Mouse (Mus musculus) lung, embryonic 15.5 days (tissue): ENCODE data around the gene Inafm1. TPM values are rescaled to one million over a fixed set of nuclear protein-coding genes. Genes with fewer than 3 reads are reported as not detected.

Experiments used
- ATAC-seq: fragments of 200-750 bp; cut with Nextera tagmentation; 2 replicates; pipeline ENCODE4 v1.8.0; 2017; ENCODE audit warnings: moderate number of reproducible peaks, borderline replicate concordance; ENCODE audit not compliant: low FRiP score, low TSS enrichment; ENCODE audit errors: extremely low read depth
- H3K27ac ChIP-seq: fragments of 300-500 bp; sonication (generic); 2 replicates; pipeline ENCODE4 v1.5.1; 2015; ENCODE audit warnings: moderate library complexity, mild to moderate bottlenecking, inconsistent platforms
- H3K27me3 ChIP-seq: fragments of 300-500 bp; sonication (generic); 2 replicates; pipeline ENCODE4 v1.6.1; 2015; ENCODE audit warnings: inconsistent platforms
- H3K36me3 ChIP-seq: fragments of 300-500 bp; sonication (generic); 2 replicates; pipeline ENCODE4 v1.6.1; 2015; ENCODE audit warnings: inconsistent platforms
- H3K4me1 ChIP-seq: fragments of 300-500 bp; sonication (generic); 2 replicates; pipeline ENCODE4 v1.6.1; 2015; ENCODE audit warnings: inconsistent platforms
- H3K4me2 ChIP-seq: fragments of 300-500 bp; sonication (generic); 2 replicates; pipeline ENCODE4 v1.6.1; 2015; ENCODE audit warnings: inconsistent platforms, mild to moderate bottlenecking, moderate library complexity
- H3K4me3 ChIP-seq: fragments of 300-500 bp; sonication (generic); 2 replicates; pipeline ENCODE4 v1.5.1; 2015; ENCODE audit warnings: mild to moderate bottlenecking, inconsistent platforms
- H3K9ac ChIP-seq: fragments of 300-500 bp; sonication (generic); 2 replicates; pipeline ENCODE4 v1.6.1; 2015; ENCODE audit warnings: inconsistent platforms
- H3K9me3 ChIP-seq: fragments of 300-500 bp; sonication (generic); 2 replicates; pipeline ENCODE4 v1.6.1; 2016; ENCODE audit warnings: inconsistent platforms
- WGBS: fragments of 180-500 bp; shearing (Covaris S2); methylation state at CpG from one replicate; pipeline ENCODE4 v1.1.7; 2015; 5-methylcytosine and 5-hydroxymethylcytosine counted together
- polyA plus RNA-seq: library from polyadenylated mRNA; unstranded; fragments of >200 nt; fragmentation: Nextera tagmentation; extraction: Ambion mirVana; gene quantifications from 2 replicates; pipeline ENCODE4 v1.2.1, GENCODE M21; 2015

The Inafm1 gene
- 14.7 and 16.4 TPM in 2 replicates for polyA plus RNA-seq

DNA sequence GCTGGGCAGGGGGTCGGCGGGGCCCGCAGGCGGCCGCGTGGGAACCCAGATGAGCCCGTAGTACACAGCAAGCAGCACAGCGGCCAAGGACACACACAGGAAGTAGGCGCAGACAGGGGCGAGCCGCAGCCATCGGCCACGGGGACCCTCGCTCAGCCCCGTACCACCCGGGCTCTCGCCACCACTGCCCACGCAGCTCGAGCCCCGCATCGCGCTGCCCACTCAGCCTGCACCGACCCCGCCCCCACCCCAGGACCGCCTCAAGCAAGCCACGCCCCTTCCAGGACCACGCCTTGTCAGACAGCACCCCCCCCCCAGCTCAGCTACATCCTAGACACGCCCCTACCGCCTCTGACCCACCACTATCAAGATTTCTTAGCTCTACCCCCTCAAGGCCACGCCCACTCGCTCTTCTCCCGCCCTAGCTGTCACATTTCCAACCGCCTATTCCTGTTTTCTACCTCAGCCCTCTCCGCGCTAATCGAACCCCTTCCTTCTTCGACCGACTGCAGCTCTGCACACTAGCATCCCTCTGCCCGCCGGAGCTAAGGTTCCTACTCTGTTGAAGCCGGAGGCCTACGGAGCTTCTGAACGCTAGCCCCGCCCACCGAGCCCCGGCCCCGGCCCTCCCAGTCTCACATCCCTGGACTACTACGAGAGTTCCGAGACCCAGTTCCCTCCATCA is at the start of gene Inafm1:
Gene Inafm1 (minus strand): TSS at position 537 of the 685 bp plus-strand sequence.
- Histone ChIP-seq H3K4me2 (peak within 1 kb of the TSS; percentile 95), H3K36me3 (peaks cover 32% of the 10 kb centered on the region), H3K4me1 (peaks cover 27% of the 10 kb centered on the region), H3K4me3 (peak within 1 kb of the TSS; percentile 83), H3K27me3 (no peaks in the 10 kb centered on the region), H3K27ac (peak within 1 kb of the TSS; percentile 94), H3K9ac (peak within 1 kb of the TSS; percentile 84), H3K9me3 (no peaks in the 10 kb centered on the region)
- WGBS = 3% methylated on average over 27 of the region's 49 CpGs
- ATAC-seq = peak; percentile 86

- no peaks in the 10 kb centered on the region for H3K27me3 ChIP-seq
- H3K27ac ChIP-seq = no peak overlapping the region
- H3K4me3 ChIP-seq = no peak overlapping the region
- no peaks in the 10 kb centered on the region for H3K9me3 ChIP-seq
- no peak overlapping the region for H3K4me2 ChIP-seq
- H3K36me3 ChIP-seq = no peaks in the 10 kb centered on the region
- no peak for ATAC-seq
- 83% methylated on average over 6 of the region's 6 CpGs for WGBS
- H3K4me1 ChIP-seq = 0 out of 2 replicates have a peak, but pooled peaks cover under 1% of the 10 kb centered on the region
- H3K9ac ChIP-seq = no peak overlapping the region
These were observed 47.1 kb upstream of the Inafm1 start for GRCm38 (mm10) chr7:16320479-16320878.

DNA sequence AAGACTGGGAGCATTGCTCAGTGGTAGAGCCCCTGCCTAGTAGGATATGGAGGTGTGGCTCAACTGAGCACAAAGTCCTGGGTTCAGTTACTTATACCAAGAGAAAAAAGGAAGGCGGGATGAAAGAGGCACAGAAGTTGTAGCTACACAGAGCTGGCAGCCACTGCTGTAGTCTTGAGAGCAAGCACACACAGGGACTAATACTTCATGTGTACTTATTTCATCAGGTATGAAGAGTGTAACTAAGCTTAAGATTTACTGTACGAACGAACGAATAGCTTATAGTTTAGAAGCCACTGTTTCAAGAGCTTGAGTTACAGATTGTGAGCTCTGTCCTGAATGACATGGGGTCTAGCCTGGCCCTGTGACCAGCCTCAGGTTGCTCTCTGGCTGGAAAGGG is 45.8 kb upstream of the Inafm1 start:
- no peak for ATAC-seq

DNA sequence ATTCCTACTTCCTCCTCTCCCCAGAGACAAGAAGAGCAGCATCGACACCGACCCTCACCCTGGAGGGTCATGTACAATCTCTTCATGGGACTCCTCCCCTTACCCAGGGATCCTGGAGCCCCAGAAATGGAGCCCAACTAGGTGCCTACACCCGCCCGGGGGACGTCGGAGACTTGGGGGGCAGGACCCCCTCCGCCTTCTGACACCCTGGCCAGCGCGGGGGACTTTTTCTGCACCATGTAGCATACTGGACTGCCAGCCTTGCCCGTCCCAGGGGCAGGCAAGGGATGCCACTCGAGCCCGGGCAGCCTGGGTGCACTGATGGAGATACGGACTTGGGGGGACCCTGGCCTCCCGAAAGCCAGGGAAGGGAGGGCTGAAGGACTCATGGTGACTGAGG is 43.7 kb upstream of the Inafm1 start:
- no peaks in the 10 kb centered on the region for H3K9me3 ChIP-seq
- no peak overlapping the region for H3K27ac ChIP-seq
- no peak overlapping the region for H3K9ac ChIP-seq
- no peak overlapping the region for H3K4me2 ChIP-seq
- WGBS = 78% methylated on average over 14 of the region's 14 CpGs
- no peak overlapping the region for H3K4me3 ChIP-seq
- H3K4me1 ChIP-seq = peaks cover 28% of the 10 kb centered on the region
- no peaks in the 10 kb centered on the region for H3K36me3 ChIP-seq
- no peaks in the 10 kb centered on the region for H3K27me3 ChIP-seq
- ATAC-seq = no peak

More for the DNA sequence above, 45.8 kb upstream of the Inafm1 start:
- Histone ChIP-seq H3K9ac (no peak overlapping the region), H3K4me1 (peaks cover 10% of the 10 kb centered on the region; the same call in 1 of the 2 replicates), H3K9me3 (no peaks in the 10 kb centered on the region), H3K27me3 (no peaks in the 10 kb centered on the region), H3K27ac (no peak overlapping the region; the same call in 1 of the 2 replicates), H3K36me3 (no peaks in the 10 kb centered on the region), H3K4me2 (no peak overlapping the region), H3K4me3 (no peak overlapping the region)
- 78% methylated on average over 4 of the region's 4 CpGs for WGBS

GRCm38 (mm10) chr7:16315222-16315759 is 41.9 kb upstream of the Inafm1 start:
- H3K4me2 ChIP-seq = no peak overlapping the region
- H3K4me3 ChIP-seq = no peak overlapping the region
- no peak overlapping the region for H3K9ac ChIP-seq
- H3K27me3 ChIP-seq = peaks cover 4% of the 10 kb centered on the region
- no peaks in the 10 kb centered on the region for H3K36me3 ChIP-seq
- H3K9me3 ChIP-seq = no peaks in the 10 kb centered on the region
- 47% methylated on average over 4 of the region's 4 CpGs for WGBS
- ATAC-seq = no peak
- no peak overlapping the region for H3K27ac ChIP-seq
- H3K4me1 ChIP-seq = peaks cover 45% of the 10 kb centered on the region

DNA sequence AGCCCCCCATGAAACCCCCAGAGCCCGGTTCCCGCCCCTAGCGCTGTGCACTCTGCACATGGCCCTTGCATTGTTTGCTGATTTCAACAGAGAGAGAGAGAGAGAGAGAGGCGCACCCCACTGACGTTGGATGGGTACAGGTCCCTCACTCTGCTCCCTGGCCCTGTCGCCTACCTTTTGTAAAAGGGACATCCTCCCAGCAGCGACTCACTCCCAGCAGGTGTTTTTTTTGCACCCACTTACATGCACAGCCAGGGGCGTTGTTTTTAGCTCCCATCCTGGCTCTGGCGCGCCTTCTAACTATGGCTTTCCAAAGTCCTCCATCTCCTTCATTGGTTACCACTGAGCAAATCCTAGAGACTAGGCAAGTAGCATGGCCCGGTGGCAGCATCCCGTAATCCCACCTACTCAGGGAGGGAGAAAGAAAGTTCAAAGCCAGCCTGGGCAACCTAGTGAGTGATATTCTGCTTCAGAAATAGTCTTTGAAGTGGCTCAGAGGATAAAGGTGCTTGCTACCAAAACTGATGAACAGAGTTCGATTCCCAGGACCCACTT is 40.9 kb upstream of the Inafm1 start:
- Histone ChIP-seq H3K4me3 (peak overlapping the region; percentile 64), H3K9ac (peak overlapping the region; percentile 87)
- no peak for ATAC-seq

GRCm38 (mm10) chr7:16313481-16314220 is 40.2 kb upstream of the Inafm1 start:
- Histone ChIP-seq H3K4me3 (peak overlapping the region; percentile 64), H3K27ac (peak overlapping the region; percentile 97), H3K9ac (peak overlapping the region; percentile 87), H3K4me1 (peaks cover 61% of the 10 kb centered on the region), H3K27me3 (peaks cover 12% of the 10 kb centered on the region), H3K4me2 (peak overlapping the region; percentile 99), H3K36me3 (no peaks in the 10 kb centered on the region), H3K9me3 (no peaks in the 10 kb centered on the region)
- under 1% methylated on average over 62 of the region's 66 CpGs for WGBS
- ATAC-seq = peak; percentile 58

More for the DNA sequence above, 40.9 kb upstream of the Inafm1 start:
- peak overlapping the region; percentile 99 for H3K4me2 ChIP-seq
- WGBS = 11% methylated on average over 13 of the region's 13 CpGs
- peaks cover 55% of the 10 kb centered on the region for H3K4me1 ChIP-seq
- no peaks in the 10 kb centered on the region for H3K9me3 ChIP-seq
- no peaks in the 10 kb centered on the region for H3K36me3 ChIP-seq
- peaks cover 12% of the 10 kb centered on the region for H3K27me3 ChIP-seq
- peak overlapping the region; percentile 97 for H3K27ac ChIP-seq

DNA sequence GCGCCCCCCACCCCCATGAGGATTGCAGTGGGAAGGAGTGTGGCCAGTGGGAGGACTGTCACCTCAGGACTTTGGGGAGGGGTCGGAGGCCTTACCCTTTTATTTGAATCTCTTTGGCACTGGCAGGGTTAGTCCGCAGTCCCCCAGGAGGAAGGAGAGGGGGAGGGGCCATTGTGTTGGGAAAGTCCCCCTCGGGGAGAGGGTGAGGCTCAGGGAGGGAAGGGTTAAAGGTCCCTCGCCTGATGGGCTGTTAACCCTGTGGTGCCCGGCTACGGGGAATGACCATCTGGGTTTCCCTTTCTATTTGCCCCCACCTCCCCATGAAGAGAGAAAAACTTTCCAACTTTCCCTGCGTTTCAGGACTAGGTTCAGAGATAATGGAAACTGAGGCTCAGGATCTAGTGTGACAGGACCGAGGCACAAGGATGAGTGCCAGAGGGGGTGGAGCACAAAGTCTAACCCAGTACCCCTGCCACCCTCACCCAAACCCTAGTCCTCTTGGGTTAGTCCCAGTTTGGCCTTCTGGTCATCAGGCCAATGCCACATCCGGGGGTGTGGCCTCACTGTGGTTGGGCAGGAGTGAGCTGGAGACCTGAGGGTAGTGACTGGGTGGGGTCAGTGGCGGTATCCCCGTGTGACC is 39.4 kb upstream of the Inafm1 start:
- H3K4me1 ChIP-seq = peaks cover 63% of the 10 kb centered on the region
- H3K27me3 ChIP-seq = peaks cover 12% of the 10 kb centered on the region
- H3K4me2 ChIP-seq = peak overlapping the region; percentile 99
- H3K4me3 ChIP-seq = peak overlapping the region; percentile 64
- peak overlapping the region; percentile 97 for H3K27ac ChIP-seq
- no peaks in the 10 kb centered on the region for H3K36me3 ChIP-seq
- peak overlapping the region; percentile 87 for H3K9ac ChIP-seq
- peak; percentile 13; the same call in 1 of the 2 replicates for ATAC-seq
- WGBS = under 1% methylated on average over 12 of the region's 12 CpGs
- H3K9me3 ChIP-seq = no peaks in the 10 kb centered on the region

GRCm38 (mm10) chr7:16312011-16312671 is 38.7 kb upstream of the Inafm1 start:
- no peaks in the 10 kb centered on the region for H3K9me3 ChIP-seq
- H3K36me3 ChIP-seq = no peaks in the 10 kb centered on the region
- peak overlapping the region; percentile 99 for H3K4me2 ChIP-seq
- ATAC-seq = peak; percentile 4; the same call in 1 of the 2 replicates
- peaks cover 12% of the 10 kb centered on the region for H3K27me3 ChIP-seq
- H3K27ac ChIP-seq = peak overlapping the region; percentile 97
- peak overlapping the region; percentile 87 for H3K9ac ChIP-seq
- under 1% methylated on average over 32 of the region's 49 CpGs for WGBS
- H3K4me3 ChIP-seq = peak overlapping the region; percentile 64
- peaks cover 63% of the 10 kb centered on the region for H3K4me1 ChIP-seq

- ATAC-seq = no peak
- H3K36me3 ChIP-seq = no peaks in the 10 kb centered on the region
- H3K27me3 ChIP-seq = peaks cover 12% of the 10 kb centered on the region
- peak overlapping the region; percentile 87 for H3K9ac ChIP-seq
- H3K27ac ChIP-seq = peak overlapping the region; percentile 97
- WGBS = 0% methylated on average over 14 of the region's 14 CpGs
- H3K4me1 ChIP-seq = peaks cover 63% of the 10 kb centered on the region
- H3K4me3 ChIP-seq = peak overlapping the region; percentile 64
- H3K4me2 ChIP-seq = peak overlapping the region; percentile 99
- H3K9me3 ChIP-seq = no peaks in the 10 kb centered on the region
These were observed 38.1 kb upstream of the Inafm1 start for GRCm38 (mm10) chr7:16311453-16312004.
